Mouse (Mus musculus) cerebellum, adult 9-11 months (tissue): ENCODE measurements around the gene Prss50.

Experiments
- DNase-seq: peaks from one replicate; pipeline ENCODE4 v3.0.0; 2022

Prss50 gene

DNA sequence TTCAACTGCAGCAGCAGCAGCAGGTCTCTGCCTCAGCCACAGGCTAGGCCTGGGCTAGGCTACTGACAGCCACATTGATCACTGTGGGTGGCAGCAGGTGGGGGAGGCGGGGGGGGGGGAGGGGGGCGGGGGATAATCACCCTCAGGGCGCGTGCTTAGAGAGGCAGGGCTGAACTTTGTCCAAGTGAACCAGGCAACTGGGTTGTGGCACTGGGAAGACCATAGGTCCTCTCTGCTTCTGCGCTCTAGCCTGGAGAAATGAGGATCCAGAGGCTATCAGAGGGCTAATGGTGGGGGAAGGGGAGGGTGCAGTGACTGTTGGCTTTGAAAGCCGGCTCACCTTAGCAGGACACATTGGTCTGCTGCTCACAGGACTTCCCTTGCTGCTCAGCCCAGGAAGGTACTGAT, 17.5 kb downstream of the Prss50 start:
- DNase-seq, result no peak

DNA sequence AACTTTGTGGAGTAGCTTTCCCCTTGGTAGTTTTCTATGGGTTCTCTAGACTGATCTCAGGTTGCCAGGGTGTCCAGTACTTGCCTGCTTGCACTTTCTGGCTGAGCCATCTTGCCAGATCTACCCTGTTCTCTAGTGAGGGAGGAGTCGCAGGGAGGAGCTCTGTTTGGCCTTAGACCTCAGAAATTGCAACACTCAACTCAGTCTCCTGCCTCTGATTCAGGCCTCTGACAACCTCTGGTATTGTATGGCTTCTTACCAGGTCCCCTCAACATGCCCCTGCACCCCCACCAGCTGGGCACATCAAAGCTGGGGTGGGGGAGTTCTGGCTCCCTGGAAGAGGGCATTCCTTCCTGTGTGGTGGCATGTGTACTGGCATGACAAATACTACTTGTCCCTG, 19.6 kb downstream of the Prss50 start:
- DNase-seq, result no peak

DNA sequence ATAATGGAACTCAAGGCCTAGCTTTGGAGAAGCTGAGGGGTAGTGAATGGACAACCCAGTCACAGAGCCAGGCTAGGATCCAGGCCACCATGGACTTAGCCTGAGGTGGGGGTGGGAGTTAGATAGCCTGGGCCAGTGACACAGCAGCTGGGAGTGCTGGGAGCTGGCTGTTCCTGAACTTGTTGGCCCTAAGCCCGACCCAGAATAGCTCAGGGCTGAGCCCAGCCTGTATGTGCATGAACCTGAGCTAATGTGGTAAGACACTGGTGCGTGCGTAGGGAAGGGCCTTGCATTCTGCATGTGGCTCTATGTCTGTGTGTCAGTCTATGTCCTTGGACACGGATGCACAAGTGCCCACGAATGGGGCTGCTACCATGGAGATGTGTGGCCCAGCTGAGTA, 20.1 kb downstream of the Prss50 start:
- DNase-seq, result no peak

DNA sequence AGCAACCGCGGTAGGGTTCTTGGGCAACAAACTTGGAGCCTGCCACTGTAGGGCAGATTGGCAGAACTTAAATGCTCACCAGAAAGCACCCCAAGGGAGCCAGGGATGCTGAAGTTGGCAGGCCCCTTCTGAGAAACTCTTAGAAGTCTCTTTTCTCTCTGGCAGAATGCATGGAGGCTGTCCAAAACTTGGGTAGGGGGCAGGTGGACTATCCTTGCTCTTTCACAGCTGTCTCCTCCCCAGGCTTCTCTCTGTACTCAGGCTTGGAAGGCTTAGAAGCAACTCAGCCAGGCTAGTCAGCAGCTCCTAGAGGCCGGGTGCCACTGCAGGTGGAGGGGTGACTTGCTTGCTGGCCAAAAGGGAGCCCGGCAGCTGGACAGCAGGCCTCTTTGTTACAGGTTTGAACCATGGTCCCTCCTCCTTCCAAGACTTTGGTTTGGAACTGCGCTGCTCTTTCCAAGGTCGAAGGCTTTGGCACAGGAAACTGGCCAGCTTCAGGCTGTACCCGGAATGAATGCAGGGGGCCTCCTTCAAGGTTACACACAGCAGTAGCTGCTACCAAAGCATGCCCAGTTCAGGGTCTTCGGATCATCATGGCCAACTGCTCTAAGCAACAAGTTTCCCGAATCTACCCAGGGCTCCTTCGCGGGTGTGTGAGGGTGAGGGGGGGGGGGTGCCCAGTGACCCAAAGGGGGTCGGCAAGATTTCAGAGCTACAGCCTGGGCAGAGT, 21.6 kb downstream of the Prss50 start, which contains the start of gene Als2cl:
Gene Als2cl (plus strand): TSS at position 680 of the 730 bp plus-strand sequence.
- peak; percentile 26 for DNase-seq

DNA sequence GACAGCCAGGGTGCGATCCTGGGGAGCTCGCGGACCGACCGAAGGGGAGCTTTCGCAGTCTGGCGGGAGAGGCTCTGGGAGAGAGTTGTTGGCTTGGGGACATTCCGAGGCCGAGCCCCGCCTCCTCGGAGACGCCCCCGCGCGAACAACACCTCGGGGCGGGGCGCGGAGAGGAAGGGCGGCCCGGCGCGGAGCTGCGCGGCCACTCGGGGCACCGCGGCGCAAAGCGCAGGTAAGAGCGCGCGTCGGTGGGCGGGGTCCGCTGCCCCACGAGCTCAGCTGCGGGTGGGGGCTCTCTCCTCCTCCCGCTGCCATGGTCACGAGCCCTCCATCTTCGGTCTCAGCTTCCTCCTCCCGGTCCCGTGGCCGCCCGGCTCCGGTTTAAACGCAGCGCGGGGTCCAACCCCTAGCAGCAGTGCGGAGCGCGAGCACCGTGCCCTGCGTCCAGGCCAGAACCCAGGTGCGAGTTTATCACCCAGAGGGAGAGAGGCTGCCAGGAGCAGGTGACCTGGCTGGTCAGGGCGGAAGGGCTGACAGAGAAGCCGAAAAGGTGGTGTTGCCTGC, 22.3 kb downstream of the Prss50 start, which contains the start of gene Tmie:
Gene Tmie (minus strand): TSS at position 116 of the 564 bp plus-strand sequence.
- no peak for DNase-seq

DNA sequence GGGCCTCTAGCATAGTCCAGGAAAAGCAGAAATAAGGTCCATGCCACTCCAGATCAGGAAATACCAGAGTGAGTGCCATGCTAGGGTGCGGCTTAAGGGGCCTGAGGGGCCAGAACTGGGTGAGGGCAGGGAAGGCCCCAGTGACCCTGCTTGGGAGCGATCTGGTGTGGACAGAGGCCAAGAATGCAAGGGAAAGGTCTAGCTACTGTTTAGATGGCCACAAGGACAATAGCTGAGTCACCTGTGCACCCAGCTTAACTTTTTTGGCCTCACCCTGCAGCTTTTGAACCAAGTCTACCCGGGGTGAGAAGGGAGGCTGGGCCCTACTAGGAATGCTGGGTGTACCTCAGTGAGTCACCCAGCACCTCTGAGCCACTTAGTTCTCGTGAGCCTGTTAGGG, 23.0 kb downstream of the Prss50 start:
- DNase-seq, result no peak

DNA sequence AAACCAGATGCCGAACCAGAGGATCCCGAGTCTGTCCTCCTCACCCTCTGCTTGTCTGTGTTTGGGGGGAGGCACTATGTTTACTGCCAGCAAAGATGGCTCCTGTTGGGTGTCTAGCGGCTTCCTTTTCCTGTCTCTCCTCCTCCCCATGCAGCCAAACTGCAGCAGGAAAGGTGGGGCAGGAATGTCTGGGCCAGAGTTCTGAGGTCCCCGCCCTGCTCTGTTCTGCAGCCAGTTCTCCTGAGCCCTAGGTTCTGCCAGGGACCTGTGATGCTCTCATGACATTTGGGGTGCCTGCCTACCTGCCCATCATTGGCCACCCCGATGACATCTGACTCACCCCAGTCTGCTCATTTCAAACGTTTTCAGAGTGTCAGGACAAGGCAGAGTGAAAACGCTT, 24.2 kb downstream of the Prss50 start:
- DNase-seq, result no peak

DNA sequence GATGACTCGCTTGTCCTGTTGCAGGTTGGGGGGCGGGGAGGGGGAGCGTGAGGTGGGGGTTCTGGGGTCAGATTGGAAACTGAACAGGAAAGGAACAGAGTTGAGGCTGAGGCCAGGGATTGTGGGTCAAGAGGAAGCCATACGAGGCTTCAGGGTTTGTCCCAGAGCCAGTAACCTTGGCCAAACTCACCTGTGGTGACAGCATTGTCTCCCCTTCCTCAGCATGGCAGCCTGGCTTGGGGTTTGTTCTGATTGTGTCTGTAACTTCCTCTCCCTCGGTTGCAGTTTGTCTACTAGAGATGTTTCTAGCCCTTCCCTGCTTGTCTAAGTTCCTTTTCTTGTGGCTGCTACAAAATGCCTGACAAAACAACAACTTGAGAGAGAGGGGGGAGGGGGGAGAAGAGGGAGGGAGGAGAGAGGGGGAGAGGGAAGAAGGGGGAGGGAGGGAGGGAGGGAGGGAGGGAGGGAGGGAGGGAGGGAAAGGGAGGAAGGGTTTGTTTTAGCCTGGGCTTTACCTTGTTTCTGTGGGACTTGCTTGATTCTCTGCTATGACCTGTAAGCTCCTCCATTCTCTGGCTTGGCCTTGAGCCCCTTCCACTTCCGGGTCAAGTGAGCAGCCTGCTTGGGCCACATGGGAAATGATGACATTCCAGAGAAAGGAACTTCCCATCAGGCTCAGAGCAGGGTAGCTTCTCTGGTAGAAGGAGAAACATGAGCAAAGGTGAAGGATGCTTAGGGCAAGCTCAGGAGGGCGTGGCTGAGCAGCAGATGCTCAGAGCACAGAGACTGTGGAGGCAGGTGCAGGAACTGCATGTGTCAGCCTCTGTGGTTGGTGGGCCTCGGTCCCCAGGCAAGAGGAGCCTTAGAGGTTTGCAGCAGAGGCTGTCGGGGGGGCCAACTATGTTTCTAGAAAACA, 29.9 kb downstream of the Prss50 start:
- no peak for DNase-seq

DNA sequence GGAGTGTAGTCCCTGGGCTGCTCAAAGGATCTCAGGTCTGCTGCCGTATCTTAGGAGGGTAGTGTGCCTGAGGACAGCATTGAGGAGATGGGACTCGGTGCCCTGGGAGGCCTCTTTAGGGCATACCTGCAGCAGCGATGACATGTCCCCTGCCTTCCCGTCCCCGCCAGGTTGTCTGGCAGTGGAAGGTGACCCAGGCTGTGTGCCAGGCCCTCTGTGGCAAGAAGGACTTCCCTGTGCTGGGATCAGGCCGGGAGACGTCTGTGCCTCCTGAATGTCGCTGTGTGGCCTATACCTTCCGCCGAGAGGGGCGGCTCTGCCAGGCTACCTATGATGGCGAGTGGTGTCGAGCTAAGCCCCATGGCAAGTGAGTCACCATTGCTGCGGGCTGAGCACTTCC, 31.2 kb downstream of the Prss50 start:
- DNase-seq, result no peak

DNA sequence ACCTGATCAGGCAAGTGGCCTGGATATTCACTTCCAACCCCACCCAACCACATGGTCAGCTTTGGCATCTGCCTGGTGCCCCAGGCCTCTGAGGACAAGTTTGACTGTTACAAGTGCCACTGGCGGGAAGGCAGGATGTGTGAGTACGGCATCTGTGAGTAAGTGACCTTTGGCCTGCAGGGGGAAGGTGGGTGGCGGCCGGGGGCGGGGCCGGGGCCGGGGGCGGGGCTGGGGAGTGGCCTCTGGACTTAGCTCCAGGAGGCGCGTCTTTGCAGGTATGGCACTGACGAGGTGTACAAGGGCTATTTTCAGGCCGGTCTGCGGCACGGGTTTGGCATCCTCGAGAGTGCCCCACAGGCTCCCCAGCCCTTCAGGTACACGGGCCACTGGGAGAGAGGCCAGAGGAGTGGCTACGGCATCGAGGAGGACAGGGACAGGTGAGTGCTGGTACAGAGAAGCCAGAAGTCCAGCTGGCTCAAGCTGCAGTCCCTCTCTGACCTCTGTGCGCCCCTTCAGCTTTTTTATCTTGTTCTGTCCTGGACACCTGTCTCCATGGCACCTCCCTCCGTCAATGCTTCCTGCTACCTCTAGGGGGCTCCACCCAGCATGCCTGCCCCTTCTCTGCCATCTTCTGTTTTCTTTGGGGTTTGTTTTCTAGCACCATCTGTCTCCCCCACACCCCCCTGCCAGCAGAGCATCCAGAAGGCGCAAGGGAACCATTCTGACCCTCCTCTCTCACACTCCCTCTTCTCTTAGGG, 32.4 kb downstream of the Prss50 start:
- no peak for DNase-seq

DNA sequence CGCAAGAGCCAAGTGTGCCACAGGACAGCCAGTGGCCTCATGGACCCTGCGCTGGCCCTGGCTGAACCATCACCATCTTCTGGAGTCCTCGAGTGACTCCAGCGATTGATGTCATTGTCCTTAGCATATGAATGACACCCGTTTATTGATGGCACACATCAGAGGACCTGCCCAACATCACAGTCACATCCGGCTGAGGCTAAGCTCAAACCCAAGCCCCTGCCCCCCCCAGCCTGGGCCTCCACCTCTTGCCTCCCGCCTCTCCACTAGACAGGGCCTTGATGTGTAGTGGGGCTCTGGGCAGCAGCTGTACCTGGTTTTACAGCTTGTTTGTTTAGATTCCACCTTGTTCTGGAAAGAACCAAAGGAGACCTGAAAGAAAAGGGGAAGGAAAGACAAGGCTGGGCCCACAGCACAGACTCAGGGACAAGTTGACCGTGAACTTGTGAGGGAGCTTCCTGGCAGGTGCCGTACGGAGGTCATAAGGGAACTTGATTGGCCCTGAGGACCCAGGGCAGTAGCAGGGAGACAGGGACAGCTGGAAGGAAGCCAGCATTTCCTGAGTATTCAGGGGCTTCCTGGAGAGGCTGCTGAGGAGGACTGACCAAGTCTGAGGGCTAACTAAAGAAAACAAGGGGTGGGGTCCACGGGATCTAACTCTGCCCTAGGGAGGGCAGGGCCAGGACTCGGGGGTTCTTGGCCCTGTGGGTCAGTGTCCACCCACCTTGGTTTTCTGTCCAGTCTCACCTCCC, 33.5 kb downstream of the Prss50 start:
- DNase-seq, result no peak

DNA sequence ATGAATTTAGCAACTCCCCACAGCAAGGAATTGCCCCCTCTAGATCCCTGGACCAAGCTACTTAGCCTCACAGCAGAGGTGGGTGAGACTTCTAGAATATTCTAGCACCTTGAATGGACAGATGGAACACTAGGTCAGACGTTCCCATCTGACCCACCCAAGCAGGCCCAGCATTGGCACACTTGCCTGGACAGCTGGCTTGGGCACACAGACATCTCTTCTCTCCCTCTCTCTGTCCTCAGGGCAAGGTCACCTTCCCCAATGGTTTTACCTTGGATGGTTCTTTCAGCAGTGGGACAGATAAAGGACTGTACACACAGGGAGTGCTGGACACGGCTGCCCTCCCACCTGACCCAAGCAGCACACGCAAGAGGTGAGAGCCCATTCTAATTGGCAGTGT, 34.8 kb downstream of the Prss50 start:
- no peak for DNase-seq

DNA sequence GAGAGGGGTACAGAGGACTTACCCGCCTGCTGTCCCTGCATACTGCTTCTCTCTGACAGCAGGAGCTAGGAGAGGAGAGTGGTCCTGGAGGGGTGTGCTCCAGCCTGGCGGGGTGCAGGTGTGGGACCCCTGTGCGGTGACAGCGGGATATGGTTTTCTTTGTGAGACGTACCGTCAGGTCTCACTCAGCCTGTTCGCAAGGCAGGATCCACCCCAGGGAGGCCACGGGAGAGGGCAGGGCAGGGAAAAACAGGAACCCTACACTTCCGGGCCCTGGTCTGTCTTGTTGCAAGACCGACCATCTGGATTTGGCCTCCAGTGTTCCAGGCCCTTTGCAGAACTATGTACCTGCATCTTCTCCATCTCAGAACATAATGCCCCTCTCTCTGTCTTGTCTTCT, 35.7 kb downstream of the Prss50 start:
- DNase-seq, result no peak

DNA sequence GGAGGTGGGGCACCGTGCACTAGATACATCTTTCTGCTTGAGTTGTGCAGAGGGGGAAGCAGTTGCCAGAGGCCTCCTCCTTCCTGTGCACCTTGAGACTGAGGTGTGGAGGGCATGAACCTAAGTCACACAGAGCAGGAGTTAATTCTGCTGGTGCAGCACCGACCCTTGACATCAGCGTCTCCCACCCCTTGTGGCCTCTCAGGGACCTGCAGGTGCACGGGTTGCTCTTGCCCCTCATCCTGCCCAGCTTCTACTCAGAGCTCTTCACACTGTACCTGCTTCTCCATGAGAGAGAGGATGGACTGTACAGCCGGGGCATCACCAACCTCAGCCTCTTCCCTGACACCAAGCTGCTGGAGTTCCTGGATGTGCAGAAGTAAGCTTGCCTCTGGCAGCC, 37.7 kb downstream of the Prss50 start:
- no peak for DNase-seq

DNA sequence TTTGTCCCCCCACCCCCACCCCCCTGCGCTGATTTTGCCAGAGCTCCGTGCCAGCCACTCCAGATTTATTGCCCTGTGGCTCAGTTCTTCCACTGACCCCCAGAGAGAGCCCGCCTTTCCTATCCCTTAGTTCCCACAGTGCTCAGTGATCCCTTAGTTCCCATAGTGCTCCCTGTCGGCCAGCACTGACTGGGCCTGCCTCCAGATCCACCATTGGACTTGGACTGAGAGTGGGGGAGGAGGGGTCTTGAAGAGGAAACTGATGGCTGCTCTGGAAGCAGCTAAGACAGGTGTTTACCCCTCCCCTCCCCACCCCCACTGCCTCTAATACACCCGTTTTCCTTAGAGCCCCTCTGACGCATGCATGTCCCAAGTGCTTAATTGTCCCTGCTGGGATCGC, 38.2 kb downstream of the Prss50 start:
- DNase-seq, result no peak

DNA sequence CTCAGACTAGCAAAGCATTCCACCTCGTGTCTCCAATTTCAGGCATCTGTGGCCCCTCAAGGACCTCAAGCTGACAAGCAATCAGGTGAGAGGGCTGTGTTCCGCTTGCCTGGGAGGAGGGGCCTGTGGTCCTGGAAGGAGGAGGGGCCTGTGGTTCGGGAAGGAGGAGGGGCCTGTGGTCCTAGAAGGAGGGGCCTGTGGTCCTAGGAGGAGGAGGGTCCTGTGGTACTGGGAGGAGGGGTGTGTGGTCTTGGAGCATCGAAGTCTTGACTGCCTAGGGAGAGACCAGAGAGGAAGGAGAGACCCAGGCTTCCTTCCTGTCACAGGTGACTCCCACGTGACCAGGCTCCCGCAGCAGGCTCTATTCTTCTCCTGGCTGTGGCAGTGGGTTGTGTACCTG, 38.8 kb downstream of the Prss50 start:
- DNase-seq, result no peak

DNA sequence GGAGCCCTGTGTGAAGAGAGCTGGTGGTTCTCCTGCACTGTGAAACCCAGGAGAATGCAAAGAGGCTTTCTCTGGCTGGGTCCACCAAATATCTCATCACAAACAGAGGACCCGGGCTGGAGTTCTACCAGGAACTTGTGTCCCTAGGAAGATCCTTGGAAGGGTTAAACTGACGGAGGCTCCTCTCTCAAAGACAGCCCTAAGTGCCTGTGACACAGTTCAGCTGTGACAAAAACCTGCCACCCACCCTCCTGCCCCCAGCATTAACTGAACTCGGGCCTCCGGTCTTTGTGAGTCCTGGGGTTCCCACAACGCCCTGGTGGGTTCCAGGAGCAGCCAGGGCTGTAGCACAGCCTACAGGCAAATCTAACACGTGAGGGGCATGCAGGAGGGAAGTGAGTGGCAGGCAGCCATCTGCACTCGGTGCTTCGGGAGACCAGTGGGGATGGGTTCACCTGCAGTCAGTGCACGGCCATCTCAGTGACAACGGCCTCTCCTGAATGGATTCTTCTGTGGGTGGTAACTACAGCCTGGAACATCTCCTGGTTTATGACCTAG, 41.8 kb downstream of the Prss50 start:
- no peak for DNase-seq

DNA sequence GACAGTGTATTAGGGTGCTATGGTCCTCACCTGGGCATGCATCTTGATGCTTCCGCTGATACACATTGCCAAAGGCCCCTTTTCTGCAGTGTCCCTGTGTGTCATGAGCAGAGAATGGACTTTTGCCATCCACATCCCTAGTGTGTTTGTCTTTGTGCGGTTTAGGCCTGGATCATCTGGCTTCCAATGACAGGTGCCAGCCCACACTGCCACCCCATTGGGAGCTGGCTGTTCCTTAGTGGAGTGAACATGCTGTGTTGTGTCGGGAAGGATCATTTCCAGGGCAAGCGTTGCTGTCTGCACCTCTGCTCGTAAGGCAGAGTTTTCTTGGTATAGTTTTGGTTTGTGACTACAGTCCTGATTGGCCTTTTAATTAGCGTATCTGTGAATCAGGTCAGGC, 43.4 kb downstream of the Prss50 start:
- no peak for DNase-seq

DNA sequence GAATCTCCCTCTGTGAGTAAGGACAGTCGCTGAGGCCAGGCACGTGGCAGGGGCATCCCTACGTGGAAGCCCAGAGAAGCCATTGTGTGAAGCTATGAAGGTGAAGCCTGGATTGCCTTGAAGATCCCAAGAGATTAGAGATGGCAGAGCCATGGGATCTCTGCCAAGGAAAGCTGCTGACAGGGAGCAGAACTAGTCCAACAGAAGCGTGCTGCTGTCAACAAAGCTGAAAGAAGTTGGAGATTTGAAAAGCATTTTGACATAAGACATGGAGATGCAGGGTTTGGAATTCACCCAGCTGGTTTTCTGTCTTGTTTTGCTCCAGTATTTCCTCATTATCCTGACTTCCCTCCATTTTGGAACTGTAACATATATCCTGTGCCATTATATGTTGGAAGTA, 44.5 kb downstream of the Prss50 start:
- DNase-seq, result no peak

DNA sequence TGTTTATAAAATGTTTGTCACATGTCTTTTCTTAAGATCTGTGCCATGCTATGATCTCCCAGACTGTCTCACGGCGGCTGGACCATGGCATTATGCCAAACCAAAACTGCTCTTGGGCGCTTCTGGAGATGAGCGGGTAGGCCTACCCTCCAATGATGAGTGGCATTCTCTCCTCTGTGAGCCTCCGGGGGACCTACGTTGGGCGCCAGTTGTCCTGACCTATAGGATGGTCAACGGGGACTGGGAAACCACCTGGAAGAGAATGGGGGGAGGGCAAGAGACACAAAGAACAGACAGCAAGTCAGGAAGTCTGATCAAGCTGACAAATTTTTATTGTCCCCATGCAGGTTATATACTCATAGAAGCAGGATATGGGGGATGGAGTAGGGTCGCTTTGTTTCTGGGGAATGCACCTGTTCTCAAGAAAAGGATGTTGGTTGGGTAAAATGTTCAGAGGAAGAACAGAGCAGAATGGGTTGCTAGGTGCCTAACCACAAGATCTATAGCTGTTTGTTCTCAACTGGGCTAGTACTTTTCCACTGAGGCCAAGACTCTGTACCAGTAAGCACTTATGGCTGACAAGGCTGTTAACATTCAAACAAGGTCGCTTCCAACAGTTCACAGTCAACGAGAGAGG, 49.6 kb downstream of the Prss50 start:
- no peak for DNase-seq

DNA sequence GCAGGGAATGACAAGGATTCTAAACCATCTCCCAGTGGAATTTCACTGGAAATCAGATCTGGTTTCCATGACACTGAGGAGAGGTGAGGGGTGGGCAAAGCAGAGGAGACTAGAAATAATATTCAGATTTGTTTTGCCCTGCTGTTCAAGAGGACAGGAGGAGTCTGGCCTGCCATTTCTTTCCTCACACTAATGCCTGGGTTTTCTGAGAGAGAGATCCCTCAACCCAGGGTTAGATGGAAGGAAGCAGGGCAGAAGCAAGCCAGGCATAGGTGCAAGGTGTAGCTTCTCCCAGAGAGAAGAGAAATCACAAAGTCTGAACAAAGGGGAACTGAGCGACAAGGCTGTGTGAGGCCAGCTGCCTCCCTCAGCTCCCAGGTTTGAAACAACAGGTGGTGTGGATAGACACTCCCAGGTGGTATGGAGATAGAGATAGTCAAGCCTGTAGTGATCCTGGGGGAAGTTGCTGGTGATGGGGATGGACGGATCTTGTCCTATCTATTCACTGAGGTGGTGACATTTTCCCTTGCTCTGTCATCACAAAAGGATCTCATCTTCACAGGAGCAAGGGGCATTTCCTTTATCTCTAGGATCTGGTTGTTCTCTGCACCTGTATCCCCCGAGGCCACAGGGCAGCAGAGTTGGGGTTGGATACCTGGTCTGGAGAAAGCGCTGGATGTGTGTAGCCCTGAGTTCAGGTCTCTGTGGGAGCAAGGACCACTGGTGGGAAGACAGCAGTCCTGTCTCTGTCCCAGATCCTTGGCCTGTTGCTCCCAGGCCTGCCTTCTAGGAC, 50.3 kb downstream of the Prss50 start:
- DNase-seq, result no peak
